Mouse (Mus musculus) neural tube, embryonic 12.5 days (tissue): ENCODE measurements around the gene Slc38a10. TPM values are rescaled to one million over a fixed set of nuclear protein-coding genes. Genes with fewer than 3 reads are reported as not detected.
A peak's percentile ranks its signal among the peaks of the same experiment; 100 is the strongest.

Experiments
- ATAC-seq: fragments of 200-750 bp; cut with Nextera tagmentation; 2 replicates; pipeline ENCODE4 v1.8.0; 2017; ENCODE audit warnings: low read depth, mild to moderate bottlenecking, moderate TSS enrichment, moderate library complexity; ENCODE audit not compliant: low FRiP score
- H3K27ac ChIP-seq: fragments of 300-500 bp; sonication (generic); 2 replicates; pipeline ENCODE4 v1.5.1; 2016
- H3K27me3 ChIP-seq: fragments of 300-500 bp; sonication (generic); replicated peaks from 2 replicates; pipeline ENCODE4 v1.6.1; 2016; ENCODE audit warnings: mild to moderate bottlenecking
- H3K36me3 ChIP-seq: fragments of 300-500 bp; sonication (generic); 2 replicates; pipeline ENCODE4 v1.6.1; 2016; ENCODE audit warnings: mild to moderate bottlenecking
- H3K4me1 ChIP-seq: fragments of 300-500 bp; sonication (generic); 2 replicates; pipeline ENCODE4 v1.6.1; 2016
- H3K4me2 ChIP-seq: fragments of 300-500 bp; sonication (generic); replicated peaks from 2 replicates; pipeline ENCODE4 v1.6.1; 2016; ENCODE audit warnings: mild to moderate bottlenecking
- H3K4me3 ChIP-seq: fragments of 300-500 bp; sonication (generic); 2 replicates; pipeline ENCODE4 v1.5.1; 2016
- H3K9ac ChIP-seq: fragments of 300-500 bp; sonication (generic); 2 replicates; pipeline ENCODE4 v1.6.1; 2016; ENCODE audit warnings: mild to moderate bottlenecking
- H3K9me3 ChIP-seq: fragments of 300-500 bp; sonication (generic); 2 replicates; pipeline ENCODE4 v1.6.1; 2016; ENCODE audit warnings: mild to moderate bottlenecking
- WGBS: fragments of 180-500 bp; shearing (Covaris S2); methylation state at CpG from one replicate; pipeline ENCODE4 v1.1.7; 2016; 5-methylcytosine and 5-hydroxymethylcytosine counted together
- polyA plus RNA-seq: library from polyadenylated mRNA; unstranded; fragments of >200 nt; fragmentation: Nextera tagmentation; extraction: Ambion mirVana; gene quantifications from 2 replicates; pipeline ENCODE4 v1.2.1, GENCODE M21; 2016

Slc38a10 gene
- polyA plus RNA-seq, 1 experiment from 2014 or later, result 119 TPM

GRCm38 (mm10) chr11:120107796-120108195 lies 43.4 kb downstream of the Slc38a10 start:
- no peaks in the 10 kb centered on the region for H3K4me1 ChIP-seq
- no peak for ATAC-seq
- H3K9ac ChIP-seq, result no peak overlapping the region
- H3K27me3 ChIP-seq, result no peaks in the 10 kb centered on the region
- peaks cover 74% of the 10 kb centered on the region for H3K36me3 ChIP-seq
- H3K27ac ChIP-seq, result no peak overlapping the region
- no peak overlapping the region for H3K4me2 ChIP-seq
- no peaks in the 10 kb centered on the region for H3K9me3 ChIP-seq
- no peak overlapping the region for H3K4me3 ChIP-seq
- 88% methylated on average over 9 of the region's 9 CpGs for WGBS

- Histone ChIP-seq H3K9ac (peak overlapping the region; percentile 13; the same call in 1 of the 2 replicates), H3K4me1 (no peaks in the 10 kb centered on the region), H3K9me3 (no peaks in the 10 kb centered on the region), H3K27me3 (no peaks in the 10 kb centered on the region), H3K27ac (no peak overlapping the region), H3K4me3 (no peak overlapping the region; the same call in 1 of the 2 replicates), H3K36me3 (peaks cover 68% of the 10 kb centered on the region), H3K4me2 (no peak overlapping the region)
- no peak for ATAC-seq
- WGBS, result 82% methylated on average over 2 of the region's 2 CpGs
These were observed 44.1 kb downstream of the Slc38a10 start for GRCm38 (mm10) chr11:120107026-120107425.

- Histone ChIP-seq H3K9me3 (no peaks in the 10 kb centered on the region), H3K4me1 (peaks cover 10% of the 10 kb centered on the region), H3K27ac (no peak overlapping the region), H3K4me2 (no peak overlapping the region), H3K27me3 (no peaks in the 10 kb centered on the region), H3K9ac (no peak overlapping the region), H3K4me3 (no peak overlapping the region), H3K36me3 (peaks cover 47% of the 10 kb centered on the region)
- WGBS, result 90% methylated on average over 3 of the region's 3 CpGs
- ATAC-seq, result no peak
These were observed 47.6 kb downstream of the Slc38a10 start for GRCm38 (mm10) chr11:120103431-120103997.

- H3K9ac ChIP-seq, result no peak overlapping the region
- H3K4me3 ChIP-seq, result no peak overlapping the region
- H3K27ac ChIP-seq, result no peak overlapping the region
- peaks cover 30% of the 10 kb centered on the region for H3K36me3 ChIP-seq
- H3K9me3 ChIP-seq, result no peaks in the 10 kb centered on the region
- no peaks in the 10 kb centered on the region for H3K27me3 ChIP-seq
- no peak for ATAC-seq
- peaks cover 21% of the 10 kb centered on the region for H3K4me1 ChIP-seq
- 5% methylated on average over 3 of the region's 3 CpGs for WGBS
- no peak overlapping the region for H3K4me2 ChIP-seq
These were observed 50.1 kb downstream of the Slc38a10 start for GRCm38 (mm10) chr11:120101036-120101435.

- WGBS, result under 1% methylated on average over 77 of the region's 77 CpGs
- peaks cover 21% of the 10 kb centered on the region for H3K4me1 ChIP-seq
These were observed 52.3 kb downstream of the Slc38a10 start, which contains the start of the genes Tepsin and Ndufaf8 for GRCm38 (mm10) chr11:120098588-120099511. Tepsin (minus strand) TSS chr11:120098731. Ndufaf8 (plus strand) TSS chr11:120098928.

GRCm38 (mm10) chr11:120092817-120093591 lies 58.1 kb downstream of the Slc38a10 start:
- Histone ChIP-seq H3K27me3 (no peaks in the 10 kb centered on the region), H3K4me1 (peaks cover 8% of the 10 kb centered on the region), H3K9me3 (no peaks in the 10 kb centered on the region), H3K36me3 (peaks cover 62% of the 10 kb centered on the region), H3K4me3 (no peak overlapping the region), H3K27ac (no peak overlapping the region), H3K9ac (0 out of 2 replicates have a peak overlapping the region, but pooled peaks have one; percentile 6), H3K4me2 (no peak overlapping the region)
- no peak for ATAC-seq
- 82% methylated on average over 23 of the region's 23 CpGs for WGBS

More at GRCm38 (mm10) chr11:120098588-120099511, 52.3 kb downstream of the Slc38a10 start, which contains the start of the genes Tepsin and Ndufaf8:
- Histone ChIP-seq H3K27ac (peak within 1 kb of the TSS; percentile 88), H3K9me3 (no peaks in the 10 kb centered on the region), H3K4me2 (peak within 1 kb of the TSS; percentile 86), H3K4me3 (peak within 1 kb of the TSS; percentile 80), H3K36me3 (peaks cover 27% of the 10 kb centered on the region), H3K27me3 (no peaks in the 10 kb centered on the region), H3K9ac (peak within 1 kb of the TSS; percentile 83)
- peak; percentile 96 for ATAC-seq

- H3K9me3 ChIP-seq, result no peaks in the 10 kb centered on the region
- H3K36me3 ChIP-seq, result peaks cover 54% of the 10 kb centered on the region
- no peak for ATAC-seq
- H3K27ac ChIP-seq, result no peak overlapping the region
- H3K4me3 ChIP-seq, result no peak overlapping the region
- WGBS, result 93% methylated on average over 4 of the region's 4 CpGs
- no peak overlapping the region for H3K9ac ChIP-seq
- no peak overlapping the region for H3K4me2 ChIP-seq
- H3K4me1 ChIP-seq, result peaks cover 10% of the 10 kb centered on the region
- H3K27me3 ChIP-seq, result no peaks in the 10 kb centered on the region
These were observed 60.5 kb downstream of the Slc38a10 start for GRCm38 (mm10) chr11:120090661-120091060.

- peak within 1 kb of the TSS; percentile 95 for H3K4me3 ChIP-seq
- ATAC-seq, result peak; percentile 98
- under 1% methylated on average over 42 of the region's 42 CpGs for WGBS
These were observed 64.4 kb downstream of the Slc38a10 start, which contains the start of gene Cep131 for GRCm38 (mm10) chr11:120086702-120087152. Cep131 (minus strand) TSS chr11:120086827.

GRCm38 (mm10) chr11:120085891-120086627 lies 65.1 kb downstream of the Slc38a10 start:
- Histone ChIP-seq H3K4me3 (peak overlapping the region; percentile 95), H3K9ac (peak overlapping the region; percentile 99), H3K27ac (peak overlapping the region; percentile 72), H3K4me1 (peaks cover 17% of the 10 kb centered on the region), H3K27me3 (no peaks in the 10 kb centered on the region), H3K9me3 (no peaks in the 10 kb centered on the region), H3K4me2 (peak overlapping the region; percentile 93), H3K36me3 (peaks cover 37% of the 10 kb centered on the region)
- peak; percentile 59 for ATAC-seq
- under 1% methylated on average over 25 of the region's 25 CpGs for WGBS

More at GRCm38 (mm10) chr11:120086702-120087152, 64.4 kb downstream of the Slc38a10 start, which contains the start of gene Cep131:
- Histone ChIP-seq H3K4me1 (peaks cover 17% of the 10 kb centered on the region), H3K9me3 (no peaks in the 10 kb centered on the region), H3K36me3 (peaks cover 40% of the 10 kb centered on the region), H3K9ac (peak within 1 kb of the TSS; percentile 99), H3K27ac (peak within 1 kb of the TSS; percentile 72), H3K4me2 (peak within 1 kb of the TSS; percentile 93), H3K27me3 (no peaks in the 10 kb centered on the region)

GRCm38 (mm10) chr11:120080282-120080681 lies 70.9 kb downstream of the Slc38a10 start:
- H3K4me1 ChIP-seq, result peaks cover 4% of the 10 kb centered on the region
- H3K9me3 ChIP-seq, result no peaks in the 10 kb centered on the region
- ATAC-seq, result no peak
- H3K36me3 ChIP-seq, result peaks cover 78% of the 10 kb centered on the region
- no peak overlapping the region for H3K9ac ChIP-seq
- H3K27me3 ChIP-seq, result no peaks in the 10 kb centered on the region
- 93% methylated on average over 6 of the region's 6 CpGs for WGBS
- no peak overlapping the region for H3K4me3 ChIP-seq
- no peak overlapping the region for H3K4me2 ChIP-seq
- no peak overlapping the region for H3K27ac ChIP-seq

GRCm38 (mm10) chr11:120076191-120076590 lies 75.0 kb downstream of the Slc38a10 start:
- Histone ChIP-seq H3K27me3 (no peaks in the 10 kb centered on the region), H3K4me1 (0 out of 2 replicates have a peak, but pooled peaks cover 7% of the 10 kb centered on the region), H3K9ac (no peak overlapping the region), H3K4me2 (no peak overlapping the region), H3K9me3 (no peaks in the 10 kb centered on the region), H3K36me3 (peaks cover 92% of the 10 kb centered on the region), H3K27ac (no peak overlapping the region), H3K4me3 (no peak overlapping the region)
- 80% methylated on average over 3 of the region's 3 CpGs for WGBS
- no peak for ATAC-seq
